Mouse (Mus musculus) retina, postnatal 7 days (tissue): Measurements from ENCODE around the gene 2900026A02Rik.

Experiments
- DNase-seq: peaks from one replicate; pipeline ENCODE4 v3.0.0-alpha.2; 2012; ENCODE audit warnings: low read depth, low spot score

Gene 2900026A02Rik

DNA sequence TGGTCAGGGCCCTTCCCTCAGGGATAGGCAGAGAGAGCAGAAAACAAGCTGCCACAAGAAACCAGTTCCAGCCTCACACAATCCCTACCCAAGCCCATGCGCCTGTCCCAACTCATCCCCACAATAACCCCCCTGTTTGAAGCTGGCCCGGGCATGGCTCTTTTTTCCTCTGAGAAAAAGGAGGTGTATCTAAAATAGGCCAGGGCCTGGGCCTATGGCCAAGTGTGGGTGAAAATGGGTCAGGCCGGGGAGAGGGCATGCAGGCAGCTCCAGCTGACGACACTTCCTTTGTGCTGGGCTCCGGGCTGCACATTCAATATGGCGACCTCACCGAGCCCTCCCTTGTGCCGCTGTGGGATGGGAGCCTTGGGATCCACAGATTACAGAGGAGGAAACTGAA is 177.5 kb downstream of the 2900026A02Rik start:
- no peak for DNase-seq

DNA sequence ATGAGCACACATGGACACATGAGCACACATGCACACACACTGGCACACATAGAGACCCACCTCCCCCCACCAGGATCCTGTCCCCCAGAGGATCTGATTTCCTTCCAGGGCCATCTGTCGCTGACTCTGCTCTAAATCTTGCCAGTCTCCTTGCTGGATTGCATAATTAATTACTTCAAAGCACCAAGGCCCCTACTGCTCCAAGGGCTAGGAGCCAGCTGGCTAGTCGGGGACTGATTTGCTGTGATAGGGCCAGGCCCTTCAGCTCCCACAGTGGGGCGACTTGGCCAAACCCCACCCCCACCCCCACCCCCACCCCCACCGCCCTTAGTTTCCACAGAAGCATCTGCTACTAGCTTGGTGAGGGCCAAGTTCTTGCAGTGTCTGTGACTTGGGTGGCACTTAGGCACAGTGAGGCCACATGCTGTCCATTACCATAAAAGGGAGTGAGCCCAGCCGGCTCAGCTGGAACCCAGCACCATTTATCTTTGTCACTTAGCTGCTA is 179.4 kb downstream of the 2900026A02Rik start:
- peak; percentile 49 for DNase-seq

DNA sequence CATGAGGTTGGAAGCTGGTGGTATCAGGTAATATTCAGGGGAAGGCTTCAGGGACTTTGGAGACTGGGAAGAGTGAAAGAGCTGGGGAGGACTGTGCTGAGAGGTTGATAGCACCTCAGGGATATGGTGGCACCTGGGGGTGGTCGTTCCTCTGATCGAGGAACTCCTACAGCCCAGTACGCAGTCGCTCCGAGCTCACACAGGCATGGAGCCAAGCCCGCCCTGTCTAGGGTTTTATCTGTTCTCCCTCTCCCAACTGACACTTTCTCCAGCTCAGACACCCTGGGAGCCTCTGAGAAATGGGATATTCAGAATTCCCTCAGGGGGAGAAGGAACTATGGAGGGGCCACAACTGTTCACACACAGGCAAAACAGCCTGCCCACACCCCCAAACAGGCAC is 180.3 kb downstream of the 2900026A02Rik start:
- no peak for DNase-seq

DNA sequence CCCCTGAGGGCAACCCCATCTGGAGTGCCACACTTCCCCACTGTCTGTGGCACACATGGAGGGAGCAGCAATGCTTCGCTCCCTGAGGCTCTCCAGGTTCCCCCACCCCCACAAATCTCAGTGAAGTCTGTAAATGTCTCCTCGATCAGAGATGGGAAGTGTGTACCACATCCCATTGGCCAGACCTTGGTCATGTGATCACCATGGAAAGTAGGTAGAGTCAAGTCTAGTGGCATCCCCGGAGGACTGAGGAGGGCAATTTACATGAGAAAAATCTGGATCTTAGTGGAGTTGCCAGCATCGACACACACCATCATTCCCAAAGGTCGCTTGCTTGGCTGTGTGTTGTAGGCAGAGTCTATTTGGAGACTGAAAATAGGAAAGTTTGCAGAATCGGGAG is 182.4 kb downstream of the 2900026A02Rik start:
- DNase-seq, result no peak
